Mouse (Mus musculus): ENCODE results near the gene Eaf1.

GRCm38 (mm10) chr14:31556526-31557260, 62.5 kb downstream of the Eaf1 start:
- TF ChIP-seq POLR2A (IDR thresholded peaks at IDR 0.05; ENCODE audit: insufficient read depth, low read depth, low read length) (no peak), CTCF (IDR thresholded peaks at IDR 0.05) (no peak), EP300 (IDR thresholded peaks at IDR 0.05; ENCODE audit: insufficient read depth, low read depth, low read length) (no peak)
